Mouse (Mus musculus) limb, embryonic 11.5 days (tissue): Measurements from ENCODE around the gene Tmem97. TPM values are rescaled to one million over a fixed set of nuclear protein-coding genes. Genes with fewer than 3 reads are reported as not detected.
"Not testable (repeated sequence)": the region's sequence is repeated elsewhere in the genome, so short reads cannot be mapped to it uniquely, and the experiment has no call there.

Source experiments
- ATAC-seq: fragments of 200-750 bp; cut with Nextera tagmentation; 2 replicates; pipeline ENCODE4 v1.8.0; 2017; ENCODE audit warnings: low read depth; ENCODE audit not compliant: insufficient number of reproducible peaks, low FRiP score, low TSS enrichment
- DNase-seq: peaks from one replicate; pipeline ENCODE4 v3.0.0-alpha.2; 2015; ENCODE audit warnings: low spot score
- H3K27ac ChIP-seq: fragments of 300-500 bp; sonication (generic); replicated peaks from 2 replicates; pipeline ENCODE4 v1.5.1; 2014; ENCODE audit warnings: low read depth, mild to moderate bottlenecking, low read length
- H3K27me3 ChIP-seq: fragments of 300-500 bp; sonication (generic); 2 replicates; pipeline ENCODE4 v1.6.1; 2014; ENCODE audit warnings: mild to moderate bottlenecking, low read length, mixed read lengths; ENCODE audit not compliant: control insufficient read depth, insufficient read depth
- H3K36me3 ChIP-seq: fragments of 300-500 bp; sonication (generic); 2 replicates; pipeline ENCODE4 v1.6.1; 2014; ENCODE audit warnings: mild to moderate bottlenecking, low read length, moderate library complexity, mixed read lengths; ENCODE audit not compliant: control insufficient read depth, insufficient read depth
- H3K4me1 ChIP-seq: fragments of 300-500 bp; sonication (generic); 2 replicates; pipeline ENCODE4 v1.6.1; 2014; ENCODE audit warnings: low read length, mixed read lengths; ENCODE audit not compliant: control insufficient read depth, insufficient read depth
- H3K4me2 ChIP-seq: fragments of 300-500 bp; sonication (generic); 2 replicates; pipeline ENCODE4 v1.6.1; 2014; ENCODE audit warnings: low read depth, mild to moderate bottlenecking, moderate library complexity; ENCODE audit not compliant: severe bottlenecking
- H3K4me3 ChIP-seq: fragments of 300-500 bp; sonication (generic); 2 replicates; pipeline ENCODE4 v1.5.1; 2014; ENCODE audit warnings: low read depth, low read length
- H3K9ac ChIP-seq: fragments of 300-500 bp; sonication (generic); 2 replicates; pipeline ENCODE4 v1.6.1; 2014; ENCODE audit warnings: mild to moderate bottlenecking, low read length
- H3K9me3 ChIP-seq: fragments of 300-500 bp; sonication (generic); 2 replicates; pipeline ENCODE4 v1.6.1; 2016; ENCODE audit warnings: low read length; ENCODE audit not compliant: control insufficient read depth
- WGBS: fragments of 180-500 bp; shearing (Covaris S2); extraction: QIAGEN DNeasy Blood & Tissue Kit; methylation state at CpG from one replicate; pipeline ENCODE4 v1.1.7; 2014; 5-methylcytosine and 5-hydroxymethylcytosine counted together
- polyA plus RNA-seq: library from polyadenylated mRNA; unstranded; fragments of >200 nt; fragmentation: Nextera tagmentation; extraction: Ambion mirVana; gene quantifications from 2 replicates; pipeline ENCODE4 v1.2.1, GENCODE M21; 2014

Gene Tmem97
- polyA plus RNA-seq, 1 experiment from 2014 or later = 83.8 TPM

DNA sequence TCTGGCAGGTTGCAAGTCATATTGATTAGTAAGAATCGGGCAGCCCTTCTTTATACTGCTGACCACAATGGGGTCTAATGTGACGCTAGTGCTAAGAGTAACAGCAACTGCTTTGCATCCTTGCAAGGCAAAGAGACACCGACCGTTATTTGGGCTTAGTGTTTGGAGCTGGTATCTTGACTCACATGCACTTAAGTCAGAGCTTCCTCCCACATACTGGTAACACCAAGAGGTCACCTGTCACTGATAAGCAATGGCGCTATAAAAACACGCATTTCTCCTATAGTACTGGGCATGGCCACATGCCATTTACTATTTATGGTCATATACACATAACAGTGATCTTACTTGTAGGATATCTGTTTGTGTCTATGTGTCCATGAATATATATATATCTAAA lies 32.3 kb upstream of the Tmem97 start:
- no peaks in the 10 kb centered on the region for H3K4me1 ChIP-seq
- H3K9ac ChIP-seq = no peak overlapping the region
- no peak overlapping the region for H3K4me3 ChIP-seq
- H3K36me3 ChIP-seq = peaks cover 11% of the 10 kb centered on the region
- 92% methylated on average over 6 of the region's 6 CpGs for WGBS
- no peak overlapping the region for H3K4me2 ChIP-seq
- no peak for ATAC-seq
- DNase-seq = no peak
- H3K9me3 ChIP-seq = no peaks in the 10 kb centered on the region
- H3K27me3 ChIP-seq = no peaks in the 10 kb centered on the region
- H3K27ac ChIP-seq = no peak overlapping the region

GRCm38 (mm10) chr11:78574975-78575374 lies 24.4 kb upstream of the Tmem97 start:
- WGBS = 21% methylated on average over 2 of the region's 2 CpGs
- H3K27me3 ChIP-seq = no peaks in the 10 kb centered on the region
- H3K9ac ChIP-seq = no peak overlapping the region
- ATAC-seq (no peak), DNase-seq (no peak)
- no peak overlapping the region for H3K4me3 ChIP-seq
- no peak overlapping the region for H3K4me2 ChIP-seq
- no peaks in the 10 kb centered on the region for H3K4me1 ChIP-seq
- H3K36me3 ChIP-seq = peaks cover 2% of the 10 kb centered on the region; the same call in 1 of the 2 replicates
- H3K27ac ChIP-seq = no peak overlapping the region
- H3K9me3 ChIP-seq = no peaks in the 10 kb centered on the region

DNA sequence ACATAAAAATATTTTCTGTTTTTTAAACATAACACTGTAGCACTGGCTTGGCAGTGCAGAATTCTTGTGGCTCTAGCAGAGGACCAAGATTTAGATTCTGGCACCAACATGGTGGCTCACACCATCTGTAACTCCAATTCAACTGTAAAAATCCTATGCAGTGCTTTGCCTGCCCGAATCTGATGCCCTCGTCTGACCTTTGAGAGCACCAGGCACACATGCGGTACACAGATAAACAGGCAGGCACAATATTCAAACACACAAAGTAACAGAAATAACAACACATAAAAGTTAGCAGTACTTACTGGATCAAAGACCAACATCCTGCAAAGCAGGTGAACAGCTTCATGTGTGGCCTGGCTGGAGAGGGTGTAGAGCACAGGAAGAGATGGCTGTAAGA lies 24.0 kb upstream of the Tmem97 start:
- peaks cover 2% of the 10 kb centered on the region; the same call in 1 of the 2 replicates for H3K36me3 ChIP-seq

GRCm38 (mm10) chr11:78574031-78574430 lies 23.5 kb upstream of the Tmem97 start:
- not testable (repeated sequence) for H3K4me3 ChIP-seq, H3K36me3 ChIP-seq, H3K9ac ChIP-seq, DNase-seq, H3K27ac ChIP-seq, H3K9me3 ChIP-seq, H3K27me3 ChIP-seq, H3K4me1 ChIP-seq, ATAC-seq, H3K4me2 ChIP-seq
- WGBS = 98% methylated on average over 3 of the region's 4 CpGs

More for the DNA sequence above, 24.0 kb upstream of the Tmem97 start:
- no peak overlapping the region for H3K9ac ChIP-seq
- no peaks in the 10 kb centered on the region for H3K4me1 ChIP-seq
- no peaks in the 10 kb centered on the region for H3K27me3 ChIP-seq
- H3K4me3 ChIP-seq = no peak overlapping the region
- no peaks in the 10 kb centered on the region for H3K9me3 ChIP-seq
- no peak overlapping the region for H3K4me2 ChIP-seq
- 75% methylated on average over 3 of the region's 3 CpGs for WGBS
- ATAC-seq (no peak), DNase-seq (no peak)
- H3K27ac ChIP-seq = no peak overlapping the region

GRCm38 (mm10) chr11:78571854-78572253 lies 21.3 kb upstream of the Tmem97 start:
- Histone ChIP-seq H3K4me2 (no peak overlapping the region), H3K4me1 (no peaks in the 10 kb centered on the region), H3K27me3 (no peaks in the 10 kb centered on the region), H3K27ac (no peak overlapping the region), H3K9me3 (no peaks in the 10 kb centered on the region), H3K4me3 (no peak overlapping the region), H3K9ac (no peak overlapping the region), H3K36me3 (peaks cover 2% of the 10 kb centered on the region; the same call in 1 of the 2 replicates)
- WGBS = 92% methylated on average over 6 of the region's 6 CpGs
- DNase-seq = no peak
- no peak for ATAC-seq

- H3K4me1 ChIP-seq = no peaks in the 10 kb centered on the region
- no peak overlapping the region for H3K9ac ChIP-seq
- H3K36me3 ChIP-seq = peaks cover 2% of the 10 kb centered on the region; the same call in 1 of the 2 replicates
- no peak for DNase-seq
- no peaks in the 10 kb centered on the region for H3K9me3 ChIP-seq
- no peaks in the 10 kb centered on the region for H3K27me3 ChIP-seq
- H3K27ac ChIP-seq = no peak overlapping the region
- no peak overlapping the region for H3K4me2 ChIP-seq
- no peak overlapping the region for H3K4me3 ChIP-seq
- no peak for ATAC-seq
- 95% methylated on average over 8 of the region's 8 CpGs for WGBS
Measured at GRCm38 (mm10) chr11:78571441-78571840, 20.9 kb upstream of the Tmem97 start.

- no peaks in the 10 kb centered on the region for H3K9me3 ChIP-seq
- no peaks in the 10 kb centered on the region for H3K4me1 ChIP-seq
- no peak overlapping the region; the same call in 1 of the 2 replicates for H3K4me2 ChIP-seq
- DNase-seq (no peak), ATAC-seq (no peak)
- H3K27me3 ChIP-seq = no peaks in the 10 kb centered on the region
- H3K27ac ChIP-seq = no peak overlapping the region
- H3K36me3 ChIP-seq = peaks cover 3% of the 10 kb centered on the region; the same call in 1 of the 2 replicates
- no peak overlapping the region for H3K4me3 ChIP-seq
- H3K9ac ChIP-seq = no peak overlapping the region
- WGBS = 68% methylated on average over 3 of the region's 3 CpGs
Measured at GRCm38 (mm10) chr11:78569806-78570205, 19.2 kb upstream of the Tmem97 start.

- no peaks in the 10 kb centered on the region for H3K27me3 ChIP-seq
- no peaks in the 10 kb centered on the region for H3K4me1 ChIP-seq
- 89% methylated on average over 10 of the region's 10 CpGs for WGBS
- DNase-seq = no peak
- ATAC-seq = no peak
- no peak overlapping the region for H3K4me3 ChIP-seq
- no peak overlapping the region for H3K27ac ChIP-seq
- H3K36me3 ChIP-seq = peaks cover 3% of the 10 kb centered on the region; the same call in 1 of the 2 replicates
- H3K9ac ChIP-seq = no peak overlapping the region
- H3K4me2 ChIP-seq = no peak overlapping the region
- H3K9me3 ChIP-seq = no peaks in the 10 kb centered on the region
Measured at GRCm38 (mm10) chr11:78568827-78569226, 18.2 kb upstream of the Tmem97 start.

DNA sequence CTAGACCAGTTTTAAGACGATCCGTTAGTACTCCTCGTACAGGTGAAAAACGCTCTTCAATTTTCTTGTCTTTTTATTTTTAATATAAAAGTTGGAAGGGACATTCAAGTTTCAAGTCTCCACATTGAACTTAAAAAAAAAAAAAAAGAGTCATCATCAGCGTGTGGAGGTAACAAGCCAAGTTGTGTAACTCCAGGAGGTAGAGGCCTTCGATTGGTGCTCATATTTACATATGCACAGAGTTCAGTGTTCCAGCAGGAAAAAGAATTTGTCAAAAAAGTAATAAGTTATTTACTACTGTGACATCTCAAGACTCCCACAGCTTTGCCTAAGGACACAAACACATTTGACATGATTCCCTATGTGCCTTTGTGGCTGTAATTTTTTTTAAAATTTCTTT lies 17.0 kb upstream of the Tmem97 start:
- H3K4me2 ChIP-seq = no peak overlapping the region
- no peak overlapping the region for H3K4me3 ChIP-seq
- no peak overlapping the region for H3K9ac ChIP-seq
- 93% methylated on average over 6 of the region's 6 CpGs for WGBS
- no peaks in the 10 kb centered on the region for H3K27me3 ChIP-seq
- no peaks in the 10 kb centered on the region for H3K9me3 ChIP-seq
- H3K4me1 ChIP-seq = no peaks in the 10 kb centered on the region
- H3K36me3 ChIP-seq = peaks cover 3% of the 10 kb centered on the region; the same call in 1 of the 2 replicates
- no peak overlapping the region for H3K27ac ChIP-seq
- ATAC-seq = no peak
- no peak for DNase-seq
